Mouse (Mus musculus) limb, embryonic 11.5 days (tissue): ENCODE data around the gene AY761185. TPM values are rescaled to one million over a fixed set of nuclear protein-coding genes. Genes with fewer than 3 reads are reported as not detected.

ENCODE experiments used
- polyA plus RNA-seq: library from polyadenylated mRNA; unstranded; fragments of >200 nt; fragmentation: Nextera tagmentation; extraction: Ambion mirVana; gene quantifications from 2 replicates; pipeline ENCODE4 v1.2.1, GENCODE M21; 2014

Gene AY761185
- polyA plus RNA-seq, 1 experiment from 2014 or later: not detected

Other genes starting within 250 kb of the AY761185 start
- gene Defb33, start 52.0 kb downstream of the AY761185 start, polyA plus RNA-seq: not detected in 2 replicates
- not detected in 2 replicates for gene Gm15056, start 42.1 kb downstream of the AY761185 start, polyA plus RNA-seq
- gene Gm6040, start 22.6 kb downstream of the AY761185 start, polyA plus RNA-seq: not detected in 2 replicates
- gene Defa21, start 80.8 kb upstream of the AY761185 start, polyA plus RNA-seq: not detected in 2 replicates
- not detected in 2 replicates for gene Defa23, start 110.3 kb upstream of the AY761185 start, polyA plus RNA-seq
- not detected in 2 replicates for gene Defa35, start 120.3 kb upstream of the AY761185 start, polyA plus RNA-seq
- not detected in 2 replicates for gene Defa25, start 139.7 kb upstream of the AY761185 start, polyA plus RNA-seq
- gene Gm14851, start 151.3 kb upstream of the AY761185 start, polyA plus RNA-seq: not detected in 2 replicates
- gene Defa30, start 189.9 kb upstream of the AY761185 start, polyA plus RNA-seq: not detected in 2 replicates
- gene Defa22, start 217.6 kb upstream of the AY761185 start, polyA plus RNA-seq: not detected in 2 replicates
- not detected in 2 replicates for gene Defa31, start 246.9 kb upstream of the AY761185 start, polyA plus RNA-seq